Mouse (Mus musculus) liver, embryonic 14.5 days (tissue): ENCODE results near the gene Pqlc2.

Experiments used
- CTCF ChIP-seq: IDR thresholded peaks from 2 replicates; pipeline ENCODE4 v1.5.1; 2016; ENCODE audit warnings: antibody characterized with exemption, low read depth, control low read depth
- EP300 ChIP-seq: IDR thresholded peaks from 2 replicates; pipeline ENCODE4 v1.6.1; 2016; ENCODE audit warnings: antibody characterized with exemption, low read depth

DNA sequence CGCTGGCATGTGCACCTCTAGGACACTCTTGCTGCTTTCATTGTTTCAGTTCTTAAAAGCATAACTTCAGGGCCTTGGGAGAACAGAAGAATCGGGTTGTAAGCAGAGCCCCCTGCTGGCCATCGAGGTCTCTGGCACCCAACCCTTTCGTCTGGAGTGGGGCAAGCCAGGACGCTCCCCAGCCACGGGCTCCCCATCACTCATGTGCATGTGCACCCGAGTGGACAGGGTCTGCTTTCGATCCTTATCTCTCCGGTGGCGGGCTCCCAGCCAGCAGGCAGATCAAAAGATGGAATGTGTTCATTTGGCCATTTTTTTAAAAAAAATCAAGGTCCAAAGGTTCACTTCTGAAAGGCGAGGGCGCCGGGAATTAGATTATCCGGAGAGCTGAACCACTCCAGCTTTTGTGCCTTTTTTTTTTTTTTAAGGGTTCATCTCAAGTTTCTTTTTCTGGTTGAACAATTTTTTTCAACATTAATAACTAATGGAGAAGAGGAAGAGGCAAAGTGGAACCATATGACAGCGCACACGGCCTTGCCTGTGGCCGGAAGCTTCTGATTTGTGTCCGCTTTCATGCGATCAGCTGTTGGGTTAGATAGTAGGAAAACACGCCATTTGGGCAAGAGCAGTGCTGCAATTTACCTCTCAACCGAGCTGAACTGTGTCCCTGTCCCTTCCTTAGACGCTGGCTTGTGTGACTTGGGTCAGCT is 58.3 kb downstream of the Pqlc2 start:
- no peak for TF ChIP-seq EP300
- TF ChIP-seq CTCF: peak; percentile 87
